Mouse (Mus musculus) ES-Bruce4 (cell line): ENCODE results near the gene Sat2. TPM values are rescaled to one million over a fixed set of nuclear protein-coding genes. Genes with fewer than 3 reads are reported as not detected.

Experiments used
- H3K27ac ChIP-seq: 2 replicates; pipeline ENCODE4 v1.5.1; 2012; ENCODE audit warnings: low read length, inconsistent platforms; ENCODE audit not compliant: insufficient read depth
- H3K27me3 ChIP-seq: 2 replicates; pipeline ENCODE4 v1.6.1; 2012; ENCODE audit warnings: mild to moderate bottlenecking, low read length, inconsistent platforms; ENCODE audit not compliant: control insufficient read depth, poor library complexity, insufficient read depth, severe bottlenecking
- H3K36me3 ChIP-seq: 2 replicates; pipeline ENCODE4 v1.6.1; 2012; ENCODE audit warnings: inconsistent platforms, mild to moderate bottlenecking, low read length, moderate library complexity; ENCODE audit not compliant: control insufficient read depth, poor library complexity, insufficient read depth, severe bottlenecking
- H3K4me1 ChIP-seq: one replicate; pipeline ENCODE4 v1.8.1; 2011; ENCODE audit warnings: low read length; ENCODE audit not compliant: control insufficient read depth, insufficient read depth
- H3K4me3 ChIP-seq: 2 replicates; pipeline ENCODE4 v1.5.1; 2011; ENCODE audit warnings: low read depth, mild to moderate bottlenecking, low read length
- H3K9ac ChIP-seq: 2 replicates; pipeline ENCODE4 v1.6.1; 2012; ENCODE audit warnings: low read depth, mild to moderate bottlenecking, inconsistent platforms; ENCODE audit not compliant: poor library complexity, severe bottlenecking
- H3K9me3 ChIP-seq: replicated peaks from 2 replicates; pipeline ENCODE4 v1.6.1; 2012; ENCODE audit warnings: mild to moderate bottlenecking, low read length, inconsistent platforms; ENCODE audit not compliant: control insufficient read depth, poor library complexity, insufficient read depth, severe bottlenecking
- CTCF ChIP-seq: IDR thresholded peaks from one replicate; pipeline ENCODE4 v1.8.1; 2011; ENCODE audit warnings: low read depth, low read length
- EP300 ChIP-seq: IDR thresholded peaks from 2 replicates; pipeline ENCODE4 v1.6.1; 2011; ENCODE audit warnings: low read depth, low read length; ENCODE audit not compliant: insufficient read depth
- POLR2A ChIP-seq: IDR thresholded peaks from one replicate; pipeline ENCODE4 v1.8.1; 2011; ENCODE audit warnings: low read length; ENCODE audit not compliant: insufficient read depth
- polyA plus RNA-seq: library from polyadenylated mRNA; stranded (reverse); fragments of >200 nt; gene quantifications from 2 replicates; pipeline ENCODE4 v1.2.4, GENCODE M21; 2011; ENCODE audit warnings: low read depth; ENCODE audit not compliant: missing spikeins, insufficient read depth, insufficient read length

Gene Sat2
- polyA plus RNA-seq, 1 experiment: 9.1 TPM

DNA sequence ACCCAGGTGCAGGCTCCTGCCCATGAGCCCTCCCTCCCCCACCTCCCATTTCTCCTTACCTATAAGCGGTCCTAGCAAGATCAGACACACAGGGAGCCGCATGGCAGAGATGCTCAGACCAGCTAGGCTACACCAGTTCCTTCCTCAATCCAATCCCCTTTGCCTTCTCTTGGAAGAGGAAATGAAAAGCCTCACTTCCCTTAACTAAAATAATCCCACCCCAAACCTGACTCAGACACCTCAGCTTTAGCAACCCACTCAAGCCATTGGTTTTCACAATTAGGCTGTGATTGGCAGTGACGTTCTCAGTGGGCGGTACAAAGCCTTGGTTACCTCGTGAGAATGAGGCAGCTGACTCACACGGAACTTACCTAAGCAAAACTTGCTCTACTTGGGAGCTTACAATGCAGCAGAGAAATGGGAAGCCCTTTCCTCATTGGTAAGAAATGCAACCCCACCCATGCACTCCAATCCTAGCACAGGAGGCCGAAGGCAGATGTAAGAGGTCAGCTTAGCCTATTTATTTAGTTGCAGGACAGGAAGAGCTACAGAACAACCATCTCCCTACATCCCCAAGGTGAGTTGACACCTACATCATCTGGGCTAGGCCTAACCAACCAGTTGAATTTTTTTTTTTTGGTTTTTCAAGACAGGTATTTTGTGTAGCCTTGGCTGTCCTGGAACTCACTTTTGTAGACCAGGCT is 44.3 kb downstream of the Sat2 start, which contains the start of gene Cd68:
Gene Cd68, minus strand, starts transcription at position 193 of the 704 bp plus-strand sequence.
- Histone ChIP-seq H3K4me1 (no peaks in the 10 kb centered on the region), H3K9me3 (no peaks in the 10 kb centered on the region; the same call in 1 of the 2 replicates), H3K9ac (no peak within 1 kb of the TSS), H3K4me3 (no peak within 1 kb of the TSS), H3K36me3 (peaks cover 40% of the 10 kb centered on the region), H3K27me3 (no peaks in the 10 kb centered on the region), H3K27ac (peak within 1 kb of the TSS; percentile 62)
- TF ChIP-seq POLR2A (peak; percentile 7), EP300 (no peak)

DNA sequence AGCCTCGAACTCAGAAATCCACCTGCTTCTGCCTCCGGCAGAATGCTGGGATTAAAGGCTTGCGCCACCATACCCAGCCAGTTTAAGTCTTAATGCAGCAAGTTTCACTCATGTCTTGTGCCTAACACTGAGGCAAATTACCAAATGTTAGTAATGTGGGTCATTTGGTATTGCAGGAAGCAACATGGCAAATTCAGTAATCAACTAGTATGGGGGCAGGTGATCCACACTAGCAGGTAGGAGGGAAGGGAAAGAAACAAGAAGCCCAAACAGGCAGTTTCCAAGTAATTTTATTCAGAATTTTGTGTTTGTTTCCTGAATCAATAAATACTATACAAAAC is 44.8 kb downstream of the Sat2 start:
- Histone ChIP-seq H3K27me3 (no peaks in the 10 kb centered on the region), H3K9me3 (no peaks in the 10 kb centered on the region; the same call in 1 of the 2 replicates), H3K27ac (peak overlapping the region; percentile 62), H3K4me1 (no peaks in the 10 kb centered on the region), H3K36me3 (peaks cover 44% of the 10 kb centered on the region), H3K9ac (no peak overlapping the region), H3K4me3 (no peak overlapping the region)
- no peak for TF ChIP-seq CTCF
- no peak for TF ChIP-seq POLR2A
- no peak for TF ChIP-seq EP300

DNA sequence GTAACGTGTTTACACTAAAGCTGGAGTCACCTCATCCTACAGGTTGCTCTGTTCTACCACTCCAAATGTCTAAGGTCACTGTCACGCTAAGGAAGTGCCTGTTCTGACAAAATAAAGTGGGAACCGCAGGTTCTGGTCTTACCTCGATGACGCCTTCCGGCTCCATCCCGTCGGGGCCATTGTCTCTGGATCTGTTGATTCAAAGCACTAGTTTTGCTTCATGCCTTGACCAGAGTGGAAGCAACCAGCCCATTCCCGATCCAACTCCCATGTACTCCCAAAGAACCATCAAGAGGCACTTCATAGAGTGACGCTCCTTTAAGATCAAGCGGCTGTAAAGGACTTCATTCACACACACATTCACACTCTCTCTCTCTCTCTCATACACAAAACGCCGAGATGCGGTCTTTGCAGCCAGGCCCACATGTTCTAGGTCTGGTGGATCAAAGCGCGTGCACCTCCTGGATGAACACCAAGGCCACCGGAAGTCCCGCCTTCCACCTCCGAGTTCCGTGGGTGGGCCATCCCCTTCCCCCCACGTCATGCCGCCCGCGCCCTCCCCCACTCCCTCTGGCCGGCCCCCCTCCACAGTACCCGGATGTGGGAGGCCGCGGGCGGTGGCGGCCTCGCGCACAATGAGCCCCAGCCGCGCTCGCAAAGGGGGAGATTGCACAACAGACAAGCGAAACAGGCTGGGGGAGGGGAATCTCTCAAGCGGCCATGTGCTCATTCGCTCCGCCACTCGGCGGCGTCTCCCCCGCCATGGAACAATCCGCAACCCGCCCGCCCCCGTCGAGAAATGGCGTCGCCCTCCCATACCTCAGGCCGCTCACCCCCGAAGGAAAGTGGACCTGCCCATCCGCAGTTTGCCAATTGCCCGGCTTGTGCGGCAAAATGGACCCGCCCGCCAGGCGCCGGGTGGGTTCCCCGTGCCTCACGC is 49.2 kb downstream of the Sat2 start:
- Histone ChIP-seq H3K4me1 (no peaks in the 10 kb centered on the region), H3K36me3 (peaks cover 71% of the 10 kb centered on the region), H3K9me3 (no peaks in the 10 kb centered on the region), H3K9ac (peak overlapping the region; percentile 96), H3K27me3 (no peaks in the 10 kb centered on the region), H3K4me3 (peak overlapping the region; percentile 93), H3K27ac (peak overlapping the region; percentile 59)
- TF ChIP-seq EP300: no peak
- no peak for TF ChIP-seq POLR2A
- no peak for TF ChIP-seq CTCF

DNA sequence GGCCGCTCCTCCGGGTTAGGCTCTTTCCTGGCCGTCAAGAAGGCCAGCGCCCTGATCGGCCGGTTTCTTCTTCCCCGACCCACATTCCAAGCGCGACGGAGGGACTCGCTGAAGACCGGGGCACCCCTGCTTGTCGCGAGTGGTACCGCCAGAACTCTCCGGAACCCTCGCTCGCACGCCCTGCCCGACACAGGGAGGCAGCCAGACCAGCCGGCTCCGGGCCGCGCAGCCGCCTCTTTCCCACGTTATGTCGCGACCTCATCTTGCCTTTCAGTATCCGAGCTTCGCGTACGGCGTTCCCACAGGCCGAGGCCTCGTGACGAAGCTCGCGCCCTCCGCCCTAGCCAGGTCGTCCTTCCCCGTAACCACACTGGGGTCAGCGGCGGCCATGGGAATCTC is 49.9 kb downstream of the Sat2 start:
- Histone ChIP-seq H3K9me3 (no peaks in the 10 kb centered on the region), H3K9ac (peak overlapping the region; percentile 96), H3K27ac (peak overlapping the region; percentile 59), H3K27me3 (no peaks in the 10 kb centered on the region), H3K4me1 (no peaks in the 10 kb centered on the region), H3K4me3 (peak overlapping the region; percentile 93), H3K36me3 (peaks cover 77% of the 10 kb centered on the region)
- TF ChIP-seq POLR2A (no peak), CTCF (no peak), EP300 (no peak)

DNA sequence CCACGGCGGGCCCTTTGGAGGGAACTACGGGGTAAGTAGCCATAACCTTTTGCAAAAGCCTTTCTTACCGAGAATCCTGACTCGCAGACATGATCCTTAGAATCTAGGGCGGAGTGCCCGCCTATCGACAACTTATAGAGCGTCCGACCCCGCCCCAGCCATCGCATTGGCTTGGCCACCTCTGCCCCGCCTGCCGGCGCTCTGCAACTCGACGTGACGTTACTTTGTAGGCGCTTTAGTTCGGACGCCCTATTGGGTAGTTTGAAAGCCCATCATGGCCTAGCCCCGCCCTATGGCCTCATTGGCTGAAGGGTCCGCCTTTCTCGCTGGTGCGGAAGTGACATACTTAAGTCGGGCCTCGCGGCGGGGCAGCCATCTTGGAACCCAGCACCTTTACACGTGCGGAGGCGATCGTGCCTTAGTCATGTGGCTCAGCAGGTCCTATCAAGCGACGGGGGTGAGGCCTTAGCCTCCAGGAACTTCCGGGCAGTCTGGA is 50.4 kb downstream of the Sat2 start, which contains the start of gene Eif4a1:
Gene Eif4a1, minus strand, starts transcription at position 213 of the 496 bp plus-strand sequence.
- TF ChIP-seq POLR2A (peak; percentile 98), CTCF (no peak), EP300 (peak; percentile 72; the same call in 1 of the 2 replicates)
- no peaks in the 10 kb centered on the region for H3K27me3 ChIP-seq
- H3K9me3 ChIP-seq: no peaks in the 10 kb centered on the region
- H3K36me3 ChIP-seq: peaks cover 83% of the 10 kb centered on the region
- no peaks in the 10 kb centered on the region for H3K4me1 ChIP-seq
- H3K9ac ChIP-seq: peak within 1 kb of the TSS; percentile 96
- peak within 1 kb of the TSS; percentile 59 for H3K27ac ChIP-seq
- H3K4me3 ChIP-seq: peak within 1 kb of the TSS; percentile 93

Other genes with a start within 250 kb of the Sat2 start
- 77.9 and 94.0 TPM in 2 replicates for gene Naa38, start 226.5 kb upstream of the Sat2 start, polyA plus RNA-seq
- gene Cyb5d1, start 226.4 kb upstream of the Sat2 start, polyA plus RNA-seq: 21.1 and 21.5 TPM in 2 replicates
- 15.7 and 16.6 TPM in 2 replicates for gene Tmem88, start 223.8 kb upstream of the Sat2 start, polyA plus RNA-seq
- gene Kdm6b, start 208.3 kb upstream of the Sat2 start, polyA plus RNA-seq: 23.3 and 28.4 TPM in 2 replicates
- gene Dnah2, start 72.9 kb upstream of the Sat2 start, polyA plus RNA-seq: 1.2 and 2.0 TPM in 2 replicates
- 3.9 and 4.0 TPM in 2 replicates for gene Efnb3, start 61.8 kb upstream of the Sat2 start, polyA plus RNA-seq
- 10.3 and 17.8 TPM in 2 replicates for gene Wrap53, start 41.8 kb upstream of the Sat2 start, polyA plus RNA-seq
- 230 and 277 TPM in 2 replicates for gene Trp53, start 41.7 kb upstream of the Sat2 start, polyA plus RNA-seq
- 20.4 and 24.0 TPM in 2 replicates for gene Atp1b2, start 16.1 kb upstream of the Sat2 start, polyA plus RNA-seq
- not detected in 2 replicates for gene Shbg, start 4.1 kb upstream of the Sat2 start, polyA plus RNA-seq
- 170 and 173 TPM in 2 replicates for gene Fxr2, start 11.0 kb downstream of the Sat2 start, polyA plus RNA-seq
- gene Sox15, start 33.3 kb downstream of the Sat2 start, polyA plus RNA-seq: 45.2 and 48.1 TPM in 2 replicates
- gene Mpdu1, start 40.6 kb downstream of the Sat2 start, polyA plus RNA-seq: 65.7 and 71.0 TPM in 2 replicates
- 32.9 and 36.2 TPM in 2 replicates for gene Cd68, start 44.1 kb downstream of the Sat2 start, polyA plus RNA-seq
- 1,464 and 1,502 TPM in 2 replicates for gene Eif4a1, start 50.4 kb downstream of the Sat2 start, polyA plus RNA-seq
- gene Senp3, start 60.1 kb downstream of the Sat2 start, polyA plus RNA-seq: 198 and 221 TPM in 2 replicates
- gene Tnfsf13, start 63.8 kb downstream of the Sat2 start, polyA plus RNA-seq: 1.3 and 2.9 TPM in 2 replicates
- gene Tnfsf12, start 73.8 kb downstream of the Sat2 start, polyA plus RNA-seq: 3.4 and 4.1 TPM in 2 replicates
- gene Tnfsfm13, start 74.1 kb downstream of the Sat2 start, polyA plus RNA-seq: 1.9 and 3.6 TPM in 2 replicates
- 102 and 103 TPM in 2 replicates for gene Polr2a, start 136.6 kb downstream of the Sat2 start, polyA plus RNA-seq
- not detected in 2 replicates for gene Slc35g3, start 139.9 kb downstream of the Sat2 start, polyA plus RNA-seq
- gene Zbtb4, start 143.9 kb downstream of the Sat2 start, polyA plus RNA-seq: 3.6 and 4.8 TPM in 2 replicates
- gene Chrnb1, start 173.9 kb downstream of the Sat2 start, polyA plus RNA-seq: 10.1 and 12.1 TPM in 2 replicates
- gene Fgf11, start 179.8 kb downstream of the Sat2 start, polyA plus RNA-seq: 1.8 and 2.5 TPM in 2 replicates
- gene Tmem102, start 183.6 kb downstream of the Sat2 start, polyA plus RNA-seq: 10.1 and 11.6 TPM in 2 replicates
- not detected in 2 replicates for gene Gm39566, start 193.3 kb downstream of the Sat2 start, polyA plus RNA-seq
- gene Spem2, start 196.4 kb downstream of the Sat2 start, polyA plus RNA-seq: not detected in 2 replicates
- gene Spem1, start 200.2 kb downstream of the Sat2 start, polyA plus RNA-seq: not detected in 2 replicates
- 19.6 and 25.4 TPM in 2 replicates for gene Nlgn2, start 215.8 kb downstream of the Sat2 start, polyA plus RNA-seq
- 97.1 and 103 TPM in 2 replicates for gene Tmem256, start 216.5 kb downstream of the Sat2 start, polyA plus RNA-seq
- gene Plscr3, start 224.4 kb downstream of the Sat2 start, polyA plus RNA-seq: 27.2 and 31.2 TPM in 2 replicates
- 15.6 and 19.6 TPM in 2 replicates for gene Tnk1, start 236.7 kb downstream of the Sat2 start, polyA plus RNA-seq